Mouse (Mus musculus) midbrain, embryonic 11.5 days (tissue): ENCODE results near the gene Tbc1d22b. TPM values are rescaled to one million over a fixed set of nuclear protein-coding genes. Genes with fewer than 3 reads are reported as not detected.
"Not testable (repeated sequence)": the region's sequence is repeated elsewhere in the genome, so short reads cannot be mapped to it uniquely, and the experiment has no call there.

Experiments used
- ATAC-seq: fragments of 200-750 bp; cut with Nextera tagmentation; 2 replicates; pipeline ENCODE4 v1.8.0; 2017; ENCODE audit warnings: moderate TSS enrichment, moderate library complexity; ENCODE audit not compliant: low FRiP score
- DNase-seq: peaks from one replicate; pipeline ENCODE4 v3.0.0; 2015; ENCODE audit warnings: low spot score; ENCODE audit errors: missing footprints
- H3K27ac ChIP-seq: fragments of 300-500 bp; sonication (generic); 2 replicates; pipeline ENCODE4 v1.5.1; 2014; ENCODE audit warnings: low read depth, low read length
- H3K27me3 ChIP-seq: fragments of 300-500 bp; sonication (generic); 2 replicates; pipeline ENCODE4 v1.6.1; 2014; ENCODE audit warnings: mild to moderate bottlenecking, low read length, moderate library complexity, mixed read lengths; ENCODE audit not compliant: control insufficient read depth, insufficient read depth
- H3K36me3 ChIP-seq: fragments of 300-500 bp; sonication (generic); 2 replicates; pipeline ENCODE4 v1.6.1; 2014; ENCODE audit warnings: mild to moderate bottlenecking, low read length, moderate library complexity, mixed read lengths; ENCODE audit not compliant: control insufficient read depth, insufficient read depth
- H3K4me1 ChIP-seq: fragments of 300-500 bp; sonication (generic); 2 replicates; pipeline ENCODE4 v1.6.1; 2014; ENCODE audit warnings: low read length; ENCODE audit not compliant: control insufficient read depth, insufficient read depth
- H3K4me2 ChIP-seq: fragments of 300-500 bp; sonication (generic); 2 replicates; pipeline ENCODE4 v1.6.1; 2014; ENCODE audit warnings: mild to moderate bottlenecking, moderate library complexity
- H3K4me3 ChIP-seq: fragments of 300-500 bp; sonication (generic); 2 replicates; pipeline ENCODE4 v1.5.1; 2014; ENCODE audit warnings: low read depth, low read length
- H3K9ac ChIP-seq: fragments of 300-500 bp; sonication (generic); 2 replicates; pipeline ENCODE4 v1.6.1; 2014; ENCODE audit warnings: low read length
- H3K9me3 ChIP-seq: fragments of 300-500 bp; sonication (generic); 2 replicates; pipeline ENCODE4 v1.6.1; 2016; ENCODE audit warnings: low read length; ENCODE audit not compliant: control insufficient read depth
- WGBS: fragments of 180-500 bp; shearing (Covaris S2); extraction: QIAGEN DNeasy Blood & Tissue Kit; methylation state at CpG from one replicate; pipeline ENCODE4 v1.1.7; 2014; 5-methylcytosine and 5-hydroxymethylcytosine counted together
- polyA plus RNA-seq: library from polyadenylated mRNA; unstranded; fragments of >200 nt; fragmentation: Nextera tagmentation; extraction: Ambion mirVana; gene quantifications from 2 replicates; pipeline ENCODE4 v1.2.1, GENCODE M21; 2014

Gene Tbc1d22b
- polyA plus RNA-seq, 1 experiment from 2014 or later = 16.8 TPM

- Histone ChIP-seq H3K4me2 (no peak overlapping the region), H3K27ac (no peak overlapping the region), H3K36me3 (no peaks in the 10 kb centered on the region), H3K9me3 (no peaks in the 10 kb centered on the region), H3K4me1 (no peaks in the 10 kb centered on the region), H3K27me3 (no peaks in the 10 kb centered on the region), H3K4me3 (no peak overlapping the region), H3K9ac (no peak overlapping the region)
- DNase-seq = peak; percentile 91
- peak; percentile 61 for ATAC-seq
- WGBS = 33% methylated on average over 13 of the region's 13 CpGs
Observed at GRCm38 (mm10) chr17:29513044-29513730, 36.4 kb upstream of the Tbc1d22b start.

- Histone ChIP-seq H3K27ac (no peak overlapping the region), H3K9ac (no peak overlapping the region), H3K4me1 (no peaks in the 10 kb centered on the region), H3K9me3 (no peaks in the 10 kb centered on the region), H3K36me3 (no peaks in the 10 kb centered on the region), H3K4me2 (no peak overlapping the region), H3K4me3 (no peak overlapping the region), H3K27me3 (no peaks in the 10 kb centered on the region)
- 0 out of 2 replicates have a peak, but pooled peaks have one; percentile 38 for ATAC-seq
- whole genome bisulfite sequencing = 2% methylated on average over 11 of the region's 11 CpGs
- peak; percentile 98 for DNase-seq
Observed at GRCm38 (mm10) chr17:29514435-29514834, 35.1 kb upstream of the Tbc1d22b start.

- DNase-seq, H3K9ac ChIP-seq, H3K4me2 ChIP-seq, H3K27me3 ChIP-seq, H3K9me3 ChIP-seq, H3K4me3 ChIP-seq, ATAC-seq, H3K27ac ChIP-seq, H3K4me1 ChIP-seq, H3K36me3 ChIP-seq: not testable (repeated sequence)
- WGBS = 94% methylated on average over 5 of the region's 5 CpGs
Observed at GRCm38 (mm10) chr17:29518665-29519064, 30.9 kb upstream of the Tbc1d22b start.

GRCm38 (mm10) chr17:29519731-29520130 is 29.9 kb upstream of the Tbc1d22b start:
- no peak overlapping the region for H3K4me3 ChIP-seq
- H3K4me2 ChIP-seq = no peak overlapping the region
- no peak for ATAC-seq
- H3K9ac ChIP-seq = no peak overlapping the region
- H3K4me1 ChIP-seq = no peaks in the 10 kb centered on the region
- H3K27me3 ChIP-seq = no peaks in the 10 kb centered on the region
- H3K9me3 ChIP-seq = no peaks in the 10 kb centered on the region
- 75% methylated on average over 8 of the region's 8 CpGs for WGBS
- DNase-seq = no peak
- H3K36me3 ChIP-seq = no peaks in the 10 kb centered on the region
- no peak overlapping the region for H3K27ac ChIP-seq

- Histone ChIP-seq H3K27me3 (no peaks in the 10 kb centered on the region), H3K4me2 (no peak overlapping the region), H3K9me3 (no peaks in the 10 kb centered on the region; the same call in 1 of the 2 replicates), H3K27ac (no peak overlapping the region), H3K4me1 (no peaks in the 10 kb centered on the region), H3K36me3 (no peaks in the 10 kb centered on the region), H3K9ac (no peak overlapping the region), H3K4me3 (no peak overlapping the region)
- no peak for ATAC-seq
- no peak for DNase-seq
- WGBS = 86% methylated on average over 2 of the region's 2 CpGs
Observed at GRCm38 (mm10) chr17:29525613-29526012, 24.0 kb upstream of the Tbc1d22b start.

GRCm38 (mm10) chr17:29528568-29529187 is 20.9 kb upstream of the Tbc1d22b start:
- WGBS = 90% methylated on average over 8 of the region's 8 CpGs
- Histone ChIP-seq H3K4me2 (no peak overlapping the region), H3K4me3 (no peak overlapping the region), H3K4me1 (no peaks in the 10 kb centered on the region), H3K36me3 (no peaks in the 10 kb centered on the region), H3K27ac (no peak overlapping the region), H3K9ac (no peak overlapping the region), H3K27me3 (no peaks in the 10 kb centered on the region), H3K9me3 (no peaks in the 10 kb centered on the region; the same call in 1 of the 2 replicates)
- DNase-seq (no peak), ATAC-seq (no peak)

GRCm38 (mm10) chr17:29530508-29530907 is 19.1 kb upstream of the Tbc1d22b start:
- WGBS = 77% methylated on average over 6 of the region's 6 CpGs
- no peak overlapping the region for H3K9ac ChIP-seq
- ATAC-seq = no peak

GRCm38 (mm10) chr17:29531278-29531677 is 18.3 kb upstream of the Tbc1d22b start:
- Histone ChIP-seq H3K9ac (no peak overlapping the region), H3K9me3 (no peaks in the 10 kb centered on the region; the same call in 1 of the 2 replicates), H3K4me1 (no peaks in the 10 kb centered on the region), H3K4me2 (no peak overlapping the region), H3K4me3 (no peak overlapping the region), H3K36me3 (no peaks in the 10 kb centered on the region), H3K27me3 (no peaks in the 10 kb centered on the region), H3K27ac (no peak overlapping the region)
- DNase-seq = no peak
- ATAC-seq = no peak
- WGBS = 74% methylated on average over 9 of the region's 9 CpGs

More at GRCm38 (mm10) chr17:29530508-29530907, 19.1 kb upstream of the Tbc1d22b start:
- Histone ChIP-seq H3K36me3 (no peaks in the 10 kb centered on the region), H3K27me3 (no peaks in the 10 kb centered on the region), H3K27ac (no peak overlapping the region), H3K9me3 (no peaks in the 10 kb centered on the region; the same call in 1 of the 2 replicates), H3K4me2 (no peak overlapping the region), H3K4me3 (no peak overlapping the region), H3K4me1 (no peaks in the 10 kb centered on the region)
- no peak for DNase-seq

GRCm38 (mm10) chr17:29531757-29532384 is 17.7 kb upstream of the Tbc1d22b start:
- WGBS = 77% methylated on average over 10 of the region's 10 CpGs
- H3K4me2 ChIP-seq = no peak overlapping the region
- DNase-seq = no peak

More at GRCm38 (mm10) chr17:29531757-29532384, 17.7 kb upstream of the Tbc1d22b start:
- Histone ChIP-seq H3K27ac (no peak overlapping the region), H3K4me3 (no peak overlapping the region), H3K36me3 (no peaks in the 10 kb centered on the region), H3K4me1 (no peaks in the 10 kb centered on the region), H3K27me3 (no peaks in the 10 kb centered on the region), H3K9me3 (no peaks in the 10 kb centered on the region; the same call in 1 of the 2 replicates), H3K9ac (no peak overlapping the region)
- ATAC-seq = no peak
